Mouse (Mus musculus) ES-E14 (cell line): ENCODE data around the gene Hdac10.

Experiments used
- CHD2 ChIP-seq: IDR thresholded peaks from 2 replicates; pipeline ENCODE4 v1.6.1; 2014; ENCODE audit warnings: mild to moderate bottlenecking, low read depth, low read length, inconsistent platforms
- MAFK ChIP-seq: IDR thresholded peaks from 2 replicates; pipeline ENCODE4 v1.6.1; 2014; ENCODE audit warnings: mild to moderate bottlenecking, low read depth, low read length, inconsistent platforms; ENCODE audit not compliant: insufficient read depth
- ZC3H11A ChIP-seq: IDR thresholded peaks from 2 replicates; pipeline ENCODE4 v1.6.1; 2012; ENCODE audit warnings: low read depth, mild to moderate bottlenecking, inconsistent platforms, low read length, borderline replicate concordance
- ZNF384 ChIP-seq: IDR thresholded peaks from 2 replicates; pipeline ENCODE4 v1.6.1; 2012; ENCODE audit warnings: low read depth, low read length, inconsistent platforms

DNA sequence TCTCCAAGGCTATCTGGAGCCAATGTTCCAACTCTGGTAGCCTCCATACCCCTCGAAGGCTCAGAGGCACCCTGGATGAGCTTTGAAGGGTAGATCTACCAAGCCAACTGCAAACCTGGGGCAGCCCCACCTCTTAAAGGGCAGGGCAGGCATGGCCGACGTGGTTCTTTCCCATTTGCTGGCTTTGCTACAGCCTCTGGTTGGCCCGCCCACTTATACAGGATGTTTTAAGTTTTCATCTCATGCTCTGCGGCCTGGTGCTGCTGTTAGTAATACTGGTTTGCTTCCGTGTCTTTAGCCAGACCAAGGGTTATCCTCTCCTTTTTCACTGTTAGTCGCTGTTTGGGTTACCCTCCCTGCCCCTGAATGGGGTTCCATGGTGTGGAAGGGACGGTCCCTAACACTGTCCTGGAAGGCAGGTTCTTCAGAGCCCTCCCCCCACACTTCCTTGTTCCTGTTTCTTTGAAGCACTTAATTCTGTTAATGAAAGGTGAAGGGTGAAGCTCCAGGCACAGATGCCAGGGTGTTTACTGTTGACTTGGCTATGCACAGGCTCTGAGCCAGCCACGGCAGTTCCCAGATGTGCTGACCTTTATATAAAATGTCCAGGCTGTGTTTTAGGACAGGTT is 50.2 kb downstream of the Hdac10 start:
- TF ChIP-seq ZC3H11A (no peak), ZNF384 (no peak), CHD2 (no peak), MAFK (no peak)
